Mouse (Mus musculus) E14TG2a.4 (cell line): ENCODE results near the gene Ndrg3.
A peak's percentile ranks its signal among the peaks of the same experiment; 100 is the strongest.

Source experiments
- H3K27me3 ChIP-seq: 2 replicates; pipeline ENCODE4 v1.6.1; 2014; ENCODE audit warnings: low read length, control low read depth; ENCODE audit not compliant: insufficient read depth
- H3K36me3 ChIP-seq: 2 replicates; pipeline ENCODE4 v1.6.1; 2014; ENCODE audit warnings: low read length, control low read depth; ENCODE audit not compliant: insufficient read depth
- H3K4me1 ChIP-seq: replicated peaks from 2 replicates; pipeline ENCODE4 v1.6.1; 2014; ENCODE audit warnings: low read depth, low read length, control low read depth
- H3K4me3 ChIP-seq: replicated peaks from 2 replicates; pipeline ENCODE4 v1.5.1; 2014; ENCODE audit warnings: mild to moderate bottlenecking, low read length
- H3K9me3 ChIP-seq: 2 replicates; pipeline ENCODE4 v1.6.1; 2014; ENCODE audit warnings: low read length, control low read depth
- CTCF ChIP-seq: conservative IDR thresholded peaks from 2 replicates; pipeline ENCODE4 v1.5.1; 2014; ENCODE audit warnings: low read length
- NANOG ChIP-seq: IDR thresholded peaks from 2 replicates; pipeline ENCODE4 v1.6.1; 2014; ENCODE audit warnings: borderline replicate concordance, low read length, mixed read lengths
- POU5F1 ChIP-seq: IDR thresholded peaks from 2 replicates; pipeline ENCODE4 v1.6.1; 2014; ENCODE audit warnings: low read length, borderline replicate concordance

Gene Ndrg3

GRCm38 (mm10) chr2:157008509-157008908 lies 16.7 kb upstream of the Ndrg3 start:
- TF ChIP-seq POU5F1 (no peak), NANOG (no peak), CTCF (no peak)

GRCm38 (mm10) chr2:157007234-157007596 lies 15.4 kb upstream of the Ndrg3 start:
- H3K4me3 ChIP-seq: peak overlapping the region; percentile 92
- TF ChIP-seq POU5F1 (no peak), NANOG (no peak), CTCF (no peak)

More at GRCm38 (mm10) chr2:157008509-157008908, 16.7 kb upstream of the Ndrg3 start:
- 0 out of 2 replicates have a peak, but pooled peaks cover 10% of the 10 kb centered on the region for H3K27me3 ChIP-seq
- no peak overlapping the region for H3K4me3 ChIP-seq
- H3K36me3 ChIP-seq: peaks cover 21% of the 10 kb centered on the region
- no peaks in the 10 kb centered on the region for H3K9me3 ChIP-seq
- peaks cover 55% of the 10 kb centered on the region for H3K4me1 ChIP-seq

GRCm38 (mm10) chr2:157006511-157007233 lies 14.8 kb upstream of the Ndrg3 start, which contains the start of gene Dsn1:
Dsn1 (minus strand) TSS chr2:157007154.
- Histone ChIP-seq H3K27me3 (0 out of 2 replicates have a peak, but pooled peaks cover 7% of the 10 kb centered on the region), H3K9me3 (no peaks in the 10 kb centered on the region), H3K36me3 (peaks cover 26% of the 10 kb centered on the region), H3K4me3 (peak within 1 kb of the TSS; percentile 92), H3K4me1 (peaks cover 44% of the 10 kb centered on the region)
- TF ChIP-seq CTCF: no peak
- no peak for TF ChIP-seq NANOG
- no peak for TF ChIP-seq POU5F1

More at GRCm38 (mm10) chr2:157007234-157007596, 15.4 kb upstream of the Ndrg3 start:
- Histone ChIP-seq H3K4me1 (peaks cover 48% of the 10 kb centered on the region), H3K9me3 (no peaks in the 10 kb centered on the region), H3K27me3 (0 out of 2 replicates have a peak, but pooled peaks cover 10% of the 10 kb centered on the region), H3K36me3 (peaks cover 25% of the 10 kb centered on the region)

- Histone ChIP-seq H3K9me3 (no peaks in the 10 kb centered on the region), H3K36me3 (peaks cover 61% of the 10 kb centered on the region), H3K27me3 (no peaks in the 10 kb centered on the region), H3K4me1 (peaks cover 12% of the 10 kb centered on the region), H3K4me3 (no peak overlapping the region)
- TF ChIP-seq NANOG (no peak), POU5F1 (no peak), CTCF (no peak)
These were observed 10.5 kb upstream of the Ndrg3 start for GRCm38 (mm10) chr2:157002321-157002720.

- Histone ChIP-seq H3K27me3 (no peaks in the 10 kb centered on the region), H3K36me3 (peaks cover 81% of the 10 kb centered on the region), H3K4me3 (no peak overlapping the region), H3K4me1 (no peaks in the 10 kb centered on the region), H3K9me3 (no peaks in the 10 kb centered on the region)
- TF ChIP-seq CTCF: no peak
- no peak for TF ChIP-seq NANOG
- no peak for TF ChIP-seq POU5F1
These were observed 6.4 kb upstream of the Ndrg3 start for GRCm38 (mm10) chr2:156998263-156998662.

- H3K9me3 ChIP-seq: no peaks in the 10 kb centered on the region
- peak; percentile 29 for TF ChIP-seq CTCF
- no peak for TF ChIP-seq POU5F1
- TF ChIP-seq NANOG: no peak
- H3K27me3 ChIP-seq: 0 out of 2 replicates have a peak, but pooled peaks cover under 1% of the 10 kb centered on the region
- H3K4me3 ChIP-seq: no peak overlapping the region
- H3K4me1 ChIP-seq: no peaks in the 10 kb centered on the region
- peaks cover 75% of the 10 kb centered on the region for H3K36me3 ChIP-seq
These were observed 4.7 kb upstream of the Ndrg3 start for GRCm38 (mm10) chr2:156996576-156996975.

DNA sequence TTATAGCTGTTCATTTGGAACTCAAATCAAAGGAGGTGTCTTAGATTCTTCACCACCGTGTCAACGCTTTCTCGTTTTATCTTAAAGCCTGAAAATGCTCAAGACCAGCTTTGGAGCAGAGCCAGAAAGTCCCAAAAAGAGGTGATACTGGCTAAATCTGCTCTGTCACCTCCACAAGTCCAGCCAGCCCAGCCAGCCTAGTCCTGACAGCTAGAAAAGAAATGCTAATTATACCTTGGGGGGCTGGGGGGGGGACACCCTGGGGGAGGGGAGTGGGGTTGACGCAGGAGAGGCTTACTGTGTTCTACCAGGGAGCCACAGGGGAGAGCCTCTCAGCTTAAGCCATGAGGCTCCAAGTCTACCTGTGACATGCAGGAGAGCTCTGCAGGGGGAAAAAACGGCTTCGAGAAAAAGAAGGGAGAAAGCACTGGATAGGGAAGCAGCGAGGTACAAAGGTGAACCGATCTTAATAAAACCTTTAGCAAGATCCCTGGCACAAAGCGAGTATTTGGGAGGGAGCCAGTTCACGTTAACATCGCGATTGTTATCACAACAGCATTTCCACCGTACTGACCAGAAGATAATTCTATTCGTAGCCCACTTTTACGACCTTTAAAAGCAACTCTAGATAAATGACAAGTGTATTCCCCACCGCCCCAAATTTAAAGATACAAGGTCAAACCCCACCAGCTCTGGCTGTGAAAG lies 977 bp downstream of the Ndrg3 start:
- TF ChIP-seq POU5F1 (no peak), CTCF (no peak), NANOG (no peak)
- no peaks in the 10 kb centered on the region for H3K9me3 ChIP-seq
- H3K4me3 ChIP-seq: peak overlapping the region; percentile 96
- H3K4me1 ChIP-seq: peaks cover 16% of the 10 kb centered on the region
- H3K27me3 ChIP-seq: 0 out of 2 replicates have a peak, but pooled peaks cover 2% of the 10 kb centered on the region
- peaks cover 26% of the 10 kb centered on the region for H3K36me3 ChIP-seq

DNA sequence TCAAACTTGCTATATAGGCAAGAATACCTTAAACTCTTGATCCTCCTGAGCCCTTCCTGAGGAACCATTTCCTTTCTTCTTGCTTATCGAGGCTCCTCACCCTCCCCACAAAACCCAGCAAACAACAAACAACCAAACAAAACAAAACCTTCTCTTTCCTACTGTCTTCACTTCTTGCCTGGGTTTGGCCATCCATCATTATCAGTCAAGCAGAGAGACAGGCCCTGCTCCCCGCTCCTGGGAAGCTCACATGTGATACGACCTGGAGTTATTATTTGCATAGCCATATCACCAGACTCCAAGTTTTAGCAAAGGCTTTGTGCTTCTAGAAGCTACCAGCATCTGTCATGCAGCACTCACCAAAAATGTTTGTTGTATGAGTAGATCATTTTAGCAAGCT lies 4.5 kb downstream of the Ndrg3 start:
- H3K9me3 ChIP-seq: no peaks in the 10 kb centered on the region
- TF ChIP-seq NANOG (no peak), CTCF (no peak)

DNA sequence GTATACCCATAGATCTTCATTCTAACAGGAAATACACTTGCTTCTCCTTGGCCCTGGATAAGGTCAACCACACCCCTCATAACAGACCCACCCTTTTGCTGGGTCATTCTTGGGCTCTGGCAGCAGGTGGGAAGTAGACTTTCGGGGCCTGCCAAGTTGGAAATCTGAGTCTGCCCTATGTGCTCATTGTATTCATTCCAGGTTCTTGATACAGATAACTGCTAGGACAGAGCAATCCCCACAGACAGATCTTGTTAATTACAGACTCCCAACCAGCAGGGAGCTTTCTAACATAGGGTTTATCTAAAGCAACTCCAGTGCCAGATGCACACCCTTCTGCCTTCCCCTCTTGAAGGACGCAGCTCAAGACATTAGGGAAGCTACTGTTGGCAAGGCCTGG lies 9.0 kb downstream of the Ndrg3 start:
- Histone ChIP-seq H3K9me3 (no peaks in the 10 kb centered on the region), H3K4me3 (no peak overlapping the region; the same call in 1 of the 2 replicates), H3K36me3 (peaks cover 4% of the 10 kb centered on the region; the same call in 1 of the 2 replicates), H3K27me3 (no peaks in the 10 kb centered on the region), H3K4me1 (peaks cover 21% of the 10 kb centered on the region)
- TF ChIP-seq NANOG (no peak), CTCF (no peak), POU5F1 (no peak)

More for the DNA sequence above, 4.5 kb downstream of the Ndrg3 start:
- Histone ChIP-seq H3K4me1 (peaks cover 25% of the 10 kb centered on the region), H3K36me3 (no peaks in the 10 kb centered on the region), H3K4me3 (no peak overlapping the region), H3K27me3 (0 out of 2 replicates have a peak, but pooled peaks cover 2% of the 10 kb centered on the region)
